Mouse (Mus musculus) neural tube, embryonic 14.5 days (tissue): ENCODE data around the gene Rfx7. TPM values are rescaled to one million over a fixed set of nuclear protein-coding genes. Genes with fewer than 3 reads are reported as not detected.

Experiments
- ATAC-seq: fragments of 200-750 bp; cut with Nextera tagmentation; 2 replicates; pipeline ENCODE4 v1.8.0; 2017; ENCODE audit warnings: low read depth, mild to moderate bottlenecking, moderate TSS enrichment, moderate library complexity
- H3K27ac ChIP-seq: fragments of 300-500 bp; sonication (generic); 2 replicates; pipeline ENCODE4 v1.5.1; 2014; ENCODE audit warnings: low read depth, mild to moderate bottlenecking, control low read depth, low read length, moderate library complexity, mixed read lengths
- H3K27me3 ChIP-seq: fragments of 300-500 bp; sonication (generic); 2 replicates; pipeline ENCODE4 v1.6.1; 2014; ENCODE audit warnings: low read length; ENCODE audit not compliant: control insufficient read depth, insufficient read depth
- H3K36me3 ChIP-seq: fragments of 300-500 bp; sonication (generic); 2 replicates; pipeline ENCODE4 v1.6.1; 2014; ENCODE audit warnings: low read length, mixed read lengths; ENCODE audit not compliant: control insufficient read depth, insufficient read depth
- H3K4me1 ChIP-seq: fragments of 300-500 bp; sonication (generic); 2 replicates; pipeline ENCODE4 v1.6.1; 2014; ENCODE audit warnings: low read length; ENCODE audit not compliant: control insufficient read depth, insufficient read depth
- H3K4me2 ChIP-seq: fragments of 300-500 bp; sonication (generic); 2 replicates; pipeline ENCODE4 v1.6.1; 2014; ENCODE audit warnings: mild to moderate bottlenecking, low read depth, low read length, control low read depth
- H3K4me3 ChIP-seq: fragments of 300-500 bp; sonication (generic); 2 replicates; pipeline ENCODE4 v1.5.1; 2014; ENCODE audit warnings: low read depth, low read length, control low read depth, mixed read lengths
- H3K9ac ChIP-seq: fragments of 300-500 bp; sonication (generic); replicated peaks from 2 replicates; pipeline ENCODE4 v1.6.1; 2014; ENCODE audit warnings: low read depth, mild to moderate bottlenecking, control low read depth, low read length, mixed read lengths
- H3K9me3 ChIP-seq: fragments of 300-500 bp; sonication (generic); 2 replicates; pipeline ENCODE4 v1.6.1; 2016; ENCODE audit warnings: low read length; ENCODE audit not compliant: control insufficient read depth
- WGBS: fragments of 180-500 bp; shearing (Covaris S2); extraction: QIAGEN DNeasy Blood & Tissue Kit; methylation state at CpG from one replicate; pipeline ENCODE4 v1.1.7; 2014; 5-methylcytosine and 5-hydroxymethylcytosine counted together
- polyA plus RNA-seq: library from polyadenylated mRNA; unstranded; fragments of >200 nt; fragmentation: Nextera tagmentation; extraction: Ambion mirVana; gene quantifications from 2 replicates; pipeline ENCODE4 v1.2.1, GENCODE M21; 2014

Gene Rfx7
- polyA plus RNA-seq, 1 experiment from 2014 or later: 29.9 TPM

GRCm38 (mm10) chr9:72627598-72627997 lies 95.6 kb downstream of the Rfx7 start:
- H3K9ac ChIP-seq: no peak overlapping the region
- no peak overlapping the region for H3K4me2 ChIP-seq
- no peaks in the 10 kb centered on the region for H3K9me3 ChIP-seq
- no peak overlapping the region for H3K4me3 ChIP-seq
- no peaks in the 10 kb centered on the region for H3K36me3 ChIP-seq
- no peak; the same call in 1 of the 2 replicates for ATAC-seq
- H3K27ac ChIP-seq: no peak overlapping the region
- no peaks in the 10 kb centered on the region for H3K4me1 ChIP-seq
- WGBS: 34% methylated on average over 1 of the region's 1 CpGs
- H3K27me3 ChIP-seq: no peaks in the 10 kb centered on the region

GRCm38 (mm10) chr9:72628591-72628990 lies 96.6 kb downstream of the Rfx7 start:
- H3K9me3 ChIP-seq: no peaks in the 10 kb centered on the region
- H3K4me1 ChIP-seq: no peaks in the 10 kb centered on the region
- ATAC-seq: no peak
- 29% methylated on average over 2 of the region's 2 CpGs for WGBS
- no peak overlapping the region for H3K27ac ChIP-seq
- no peaks in the 10 kb centered on the region for H3K36me3 ChIP-seq
- H3K4me3 ChIP-seq: no peak overlapping the region
- H3K27me3 ChIP-seq: no peaks in the 10 kb centered on the region
- no peak overlapping the region for H3K9ac ChIP-seq
- H3K4me2 ChIP-seq: no peak overlapping the region

- H3K36me3 ChIP-seq: no peaks in the 10 kb centered on the region
- H3K9me3 ChIP-seq: no peaks in the 10 kb centered on the region
- no peak for ATAC-seq
- no peak overlapping the region for H3K9ac ChIP-seq
- no peak overlapping the region for H3K4me2 ChIP-seq
- H3K27me3 ChIP-seq: no peaks in the 10 kb centered on the region
- H3K27ac ChIP-seq: no peak overlapping the region
- 85% methylated on average over 1 of the region's 1 CpGs for WGBS
- H3K4me3 ChIP-seq: no peak overlapping the region
- H3K4me1 ChIP-seq: no peaks in the 10 kb centered on the region
These were observed 100.2 kb downstream of the Rfx7 start for GRCm38 (mm10) chr9:72632198-72632597.

GRCm38 (mm10) chr9:72635134-72635533 lies 103.1 kb downstream of the Rfx7 start:
- no peaks in the 10 kb centered on the region for H3K9me3 ChIP-seq
- no peak overlapping the region for H3K27ac ChIP-seq
- peaks cover 14% of the 10 kb centered on the region; the same call in 1 of the 2 replicates for H3K4me1 ChIP-seq
- H3K36me3 ChIP-seq: no peaks in the 10 kb centered on the region
- H3K4me3 ChIP-seq: no peak overlapping the region
- ATAC-seq: no peak
- H3K9ac ChIP-seq: no peak overlapping the region
- H3K4me2 ChIP-seq: no peak overlapping the region
- no peaks in the 10 kb centered on the region for H3K27me3 ChIP-seq

- Histone ChIP-seq H3K9me3 (no peaks in the 10 kb centered on the region), H3K4me3 (no peak overlapping the region), H3K9ac (no peak overlapping the region), H3K27me3 (no peaks in the 10 kb centered on the region), H3K4me2 (no peak overlapping the region), H3K36me3 (no peaks in the 10 kb centered on the region), H3K4me1 (peaks cover 22% of the 10 kb centered on the region; the same call in 1 of the 2 replicates), H3K27ac (no peak overlapping the region)
- ATAC-seq: no peak
- WGBS: 83% methylated on average over 7 of the region's 7 CpGs
These were observed 104.5 kb downstream of the Rfx7 start for GRCm38 (mm10) chr9:72636547-72636946.

- 86% methylated on average over 8 of the region's 8 CpGs for WGBS
- ATAC-seq: no peak
- H3K36me3 ChIP-seq: no peaks in the 10 kb centered on the region
- H3K27ac ChIP-seq: no peak overlapping the region
- peaks cover 22% of the 10 kb centered on the region; the same call in 1 of the 2 replicates for H3K4me1 ChIP-seq
- H3K9ac ChIP-seq: no peak overlapping the region
- H3K4me3 ChIP-seq: no peak overlapping the region
- H3K4me2 ChIP-seq: no peak overlapping the region
- H3K9me3 ChIP-seq: no peaks in the 10 kb centered on the region
- no peaks in the 10 kb centered on the region for H3K27me3 ChIP-seq
These were observed 105.2 kb downstream of the Rfx7 start for GRCm38 (mm10) chr9:72637243-72637642.

- no peaks in the 10 kb centered on the region for H3K27me3 ChIP-seq
- H3K4me2 ChIP-seq: peak overlapping the region; percentile 52
- H3K4me3 ChIP-seq: peak overlapping the region; percentile 24
- no peaks in the 10 kb centered on the region for H3K36me3 ChIP-seq
- H3K27ac ChIP-seq: peak overlapping the region; percentile 94
- peak; percentile 89 for ATAC-seq
- H3K9ac ChIP-seq: peak overlapping the region; percentile 47
- peaks cover 22% of the 10 kb centered on the region; the same call in 1 of the 2 replicates for H3K4me1 ChIP-seq
- WGBS: 29% methylated on average over 9 of the region's 9 CpGs
- H3K9me3 ChIP-seq: no peaks in the 10 kb centered on the region
These were observed 107.2 kb downstream of the Rfx7 start for GRCm38 (mm10) chr9:72638951-72639842.

GRCm38 (mm10) chr9:72639843-72640621 lies 108.0 kb downstream of the Rfx7 start:
- Histone ChIP-seq H3K27ac (peak overlapping the region; percentile 94), H3K9ac (peak overlapping the region; percentile 47), H3K36me3 (no peaks in the 10 kb centered on the region), H3K9me3 (no peaks in the 10 kb centered on the region), H3K27me3 (no peaks in the 10 kb centered on the region), H3K4me1 (peaks cover 26% of the 10 kb centered on the region; the same call in 1 of the 2 replicates), H3K4me3 (peak overlapping the region; percentile 24), H3K4me2 (peak overlapping the region; percentile 52)
- peak; percentile 93 for ATAC-seq
- under 1% methylated on average over 27 of the region's 27 CpGs for WGBS

GRCm38 (mm10) chr9:72640642-72641041 lies 108.6 kb downstream of the Rfx7 start:
- peaks cover 26% of the 10 kb centered on the region; the same call in 1 of the 2 replicates for H3K4me1 ChIP-seq
- no peak overlapping the region for H3K4me3 ChIP-seq
- WGBS: 20% methylated on average over 7 of the region's 7 CpGs
- no peaks in the 10 kb centered on the region for H3K36me3 ChIP-seq
- H3K27me3 ChIP-seq: no peaks in the 10 kb centered on the region
- peak overlapping the region; percentile 94 for H3K27ac ChIP-seq
- no peak overlapping the region for H3K9ac ChIP-seq
- H3K4me2 ChIP-seq: no peak overlapping the region
- no peaks in the 10 kb centered on the region for H3K9me3 ChIP-seq
- ATAC-seq: no peak
